Mouse (Mus musculus): ENCODE results near the gene Thrap3. TPM values are rescaled to one million over a fixed set of nuclear protein-coding genes. Genes with fewer than 3 reads are reported as not detected.
A peak's percentile ranks its signal among the peaks of the same experiment; 100 is the strongest.
"Not testable (repeated sequence)": the region's sequence is repeated elsewhere in the genome, so short reads cannot be mapped to it uniquely, and the experiment has no call there.

Gene Thrap3
- total RNA-seq, 2 experiments from 2014 or later, result 213 to 354 TPM

GRCm38 (mm10) chr4:126173800-126174199 is 28.8 kb downstream of the Thrap3 start:
- no peak for ATAC-seq (replicated peaks; ENCODE audit: low FRiP score, poor library complexity, severe bottlenecking)

- ATAC-seq (replicated peaks; ENCODE audit: low FRiP score, poor library complexity, severe bottlenecking), result not testable (repeated sequence)
These were observed 31.8 kb downstream of the Thrap3 start for GRCm38 (mm10) chr4:126170737-126171136.

- ATAC-seq (replicated peaks; ENCODE audit: low FRiP score, poor library complexity, severe bottlenecking), result no peak
These were observed 33.7 kb downstream of the Thrap3 start for GRCm38 (mm10) chr4:126168851-126169250.

- no peak for ATAC-seq (replicated peaks; ENCODE audit: low FRiP score, poor library complexity, severe bottlenecking)
These were observed 36.5 kb downstream of the Thrap3 start for GRCm38 (mm10) chr4:126166084-126166483.

- ATAC-seq (replicated peaks; ENCODE audit: low FRiP score, poor library complexity, severe bottlenecking), result not testable (repeated sequence)
These were observed 37.5 kb downstream of the Thrap3 start for GRCm38 (mm10) chr4:126165092-126165491.

- ATAC-seq (replicated peaks; ENCODE audit: low FRiP score, poor library complexity, severe bottlenecking), result no peak
These were observed 38.9 kb downstream of the Thrap3 start for GRCm38 (mm10) chr4:126163685-126164084.

- peak; percentile 28; the same call in 1 of the 2 replicates for ATAC-seq (replicated peaks; ENCODE audit: low FRiP score, poor library complexity, severe bottlenecking)
These were observed 39.4 kb downstream of the Thrap3 start, which contains the start of gene Sh3d21 for GRCm38 (mm10) chr4:126163067-126163659. TSS of gene Sh3d21 (minus strand) at chr4:126163491.

GRCm38 (mm10) chr4:126162544-126163066 is 40.0 kb downstream of the Thrap3 start:
- ATAC-seq (replicated peaks; ENCODE audit: low FRiP score, poor library complexity, severe bottlenecking), result peak; percentile 73

GRCm38 (mm10) chr4:126161986-126162385 is 40.6 kb downstream of the Thrap3 start:
- no peak for ATAC-seq (replicated peaks; ENCODE audit: low FRiP score, poor library complexity, severe bottlenecking)

GRCm38 (mm10) chr4:126161456-126161855 is 41.1 kb downstream of the Thrap3 start:
- ATAC-seq (replicated peaks; ENCODE audit: low FRiP score, poor library complexity, severe bottlenecking), result no peak

- no peak for ATAC-seq (replicated peaks; ENCODE audit: low FRiP score, poor library complexity, severe bottlenecking)
These were observed 41.6 kb downstream of the Thrap3 start for GRCm38 (mm10) chr4:126160981-126161380.

- no peak for ATAC-seq (replicated peaks; ENCODE audit: low FRiP score, poor library complexity, severe bottlenecking)
These were observed 43.1 kb downstream of the Thrap3 start for GRCm38 (mm10) chr4:126159455-126159854.

- no peak for ATAC-seq (replicated peaks; ENCODE audit: low FRiP score, poor library complexity, severe bottlenecking)
These were observed 45.0 kb downstream of the Thrap3 start for GRCm38 (mm10) chr4:126157562-126157961.

GRCm38 (mm10) chr4:126156617-126157016 is 45.9 kb downstream of the Thrap3 start:
- 0 out of 2 replicates have a peak, but pooled peaks have one; percentile 54 for ATAC-seq (replicated peaks; ENCODE audit: low FRiP score, poor library complexity, severe bottlenecking)

- ATAC-seq (replicated peaks; ENCODE audit: low FRiP score, poor library complexity, severe bottlenecking), result no peak
These were observed 46.7 kb downstream of the Thrap3 start for GRCm38 (mm10) chr4:126155869-126156268.

GRCm38 (mm10) chr4:126155183-126155582 is 47.4 kb downstream of the Thrap3 start:
- no peak for ATAC-seq (replicated peaks; ENCODE audit: low FRiP score, poor library complexity, severe bottlenecking)

GRCm38 (mm10) chr4:126152864-126153263 is 49.7 kb downstream of the Thrap3 start:
- no peak for ATAC-seq (replicated peaks; ENCODE audit: low FRiP score, poor library complexity, severe bottlenecking)

- no peak for ATAC-seq (replicated peaks; ENCODE audit: low FRiP score, poor library complexity, severe bottlenecking)
These were observed 50.7 kb downstream of the Thrap3 start for GRCm38 (mm10) chr4:126151701-126152440.

GRCm38 (mm10) chr4:126150949-126151320 is 51.6 kb downstream of the Thrap3 start:
- no peak for ATAC-seq (replicated peaks; ENCODE audit: low FRiP score, poor library complexity, severe bottlenecking)

GRCm38 (mm10) chr4:126150297-126150948 is 52.1 kb downstream of the Thrap3 start:
- no peak for ATAC-seq (replicated peaks; ENCODE audit: low FRiP score, poor library complexity, severe bottlenecking)

- no peak for ATAC-seq (replicated peaks; ENCODE audit: low FRiP score, poor library complexity, severe bottlenecking)
These were observed 52.8 kb downstream of the Thrap3 start for GRCm38 (mm10) chr4:126149798-126150197.

Measured in erythroid progenitor cell, adult 5-6 weeks (primary cell).